Mouse (Mus musculus) kidney, adult 2 months (tissue): ENCODE measurements around the gene Ctdsp1. TPM values are rescaled to one million over a fixed set of nuclear protein-coding genes. Genes with fewer than 3 reads are reported as not detected.

Experiments
- DNase-seq: peaks from one replicate; pipeline ENCODE4 v3.0.0; 2021
- H3K27ac ChIP-seq: fragments of 200-500 bp; 2 replicates; pipeline ENCODE4 v1.5.1; 2012; ENCODE audit warnings: low read depth, low read length, control low read depth, inconsistent platforms; ENCODE audit not compliant: insufficient read depth
- H3K27me3 ChIP-seq: fragments of 200-500 bp; replicated peaks from 2 replicates; pipeline ENCODE4 v1.6.1; 2012; ENCODE audit warnings: mild to moderate bottlenecking, moderate library complexity, low read length, inconsistent platforms; ENCODE audit not compliant: control insufficient read depth, insufficient read depth
- H3K36me3 ChIP-seq: fragments of 200-500 bp; 2 replicates; pipeline ENCODE4 v1.6.1; 2012; ENCODE audit warnings: mild to moderate bottlenecking, moderate library complexity, low read length, inconsistent platforms; ENCODE audit not compliant: control insufficient read depth, insufficient read depth
- H3K4me1 ChIP-seq: fragments of 200-500 bp; 2 replicates; pipeline ENCODE4 v1.6.1; 2011; ENCODE audit warnings: low read length; ENCODE audit not compliant: control insufficient read depth, insufficient read depth
- H3K4me3 ChIP-seq: fragments of 200-500 bp; 2 replicates; pipeline ENCODE4 v1.5.1; 2011; ENCODE audit warnings: mild to moderate bottlenecking, low read depth, low read length, control low read depth; ENCODE audit not compliant: insufficient read depth
- CTCF ChIP-seq: fragments of 200-500 bp; conservative IDR thresholded peaks from 2 replicates; pipeline ENCODE4 v1.5.1; 2011; ENCODE audit warnings: low read depth, mild to moderate bottlenecking, control low read depth, low read length, moderate library complexity, mixed read lengths; ENCODE audit not compliant: insufficient read depth, insufficient read length
- POLR2A ChIP-seq: fragments of 200-500 bp; IDR thresholded peaks from one replicate; pipeline ENCODE4 v1.6.1; 2011; ENCODE audit warnings: low read depth, low read length, control low read depth
- WGBS: fragments of 180-500 bp; shearing (Covaris S2); methylation state at CpG from one replicate; pipeline ENCODE4 v1.1.7; 2018; 5-methylcytosine and 5-hydroxymethylcytosine counted together
- polyA plus RNA-seq: library from polyadenylated mRNA; depleted of rRNA; stranded (reverse); fragments of >200 nt; gene quantifications from 2 replicates; pipeline ENCODE4 v1.2.3, GENCODE M21; 2012; rRNA removed

Ctdsp1 gene
- 185 and 187 TPM in 2 replicates for polyA plus RNA-seq

- 0 out of 2 replicates have a peak, but pooled peaks have one; percentile 3 for TF ChIP-seq CTCF
- TF ChIP-seq POLR2A = no peak
- 3% methylated on average over 50 of the region's 51 CpGs for WGBS
- Histone ChIP-seq H3K36me3 (peaks cover 2% of the 10 kb centered on the region; the same call in 1 of the 2 replicates), H3K4me1 (peaks cover 9% of the 10 kb centered on the region; the same call in 1 of the 2 replicates), H3K4me3 (peak within 1 kb of the TSS; percentile 85), H3K27ac (peak within 1 kb of the TSS; percentile 98), H3K27me3 (no peaks in the 10 kb centered on the region)
- DNase-seq = peak; percentile 99
These were observed at the start of gene Ctdsp1 for GRCm38 (mm10) chr1:74390924-74391748. Gene Ctdsp1 (plus strand): TSS chr1:74391509.

GRCm38 (mm10) chr1:74341898-74342297 lies 49.4 kb upstream of the Ctdsp1 start:
- peaks cover 28% of the 10 kb centered on the region for H3K4me1 ChIP-seq
- no peaks in the 10 kb centered on the region for H3K36me3 ChIP-seq
- no peak for TF ChIP-seq CTCF
- TF ChIP-seq POLR2A = no peak
- H3K4me3 ChIP-seq = no peak overlapping the region
- WGBS = 79% methylated on average over 7 of the region's 7 CpGs
- no peaks in the 10 kb centered on the region for H3K27me3 ChIP-seq
- no peak for DNase-seq
- H3K27ac ChIP-seq = no peak overlapping the region

- WGBS = 72% methylated on average over 1 of the region's 1 CpGs
- no peaks in the 10 kb centered on the region for H3K27me3 ChIP-seq
- H3K36me3 ChIP-seq = no peaks in the 10 kb centered on the region
- peaks cover 28% of the 10 kb centered on the region for H3K4me1 ChIP-seq
- no peak overlapping the region for H3K4me3 ChIP-seq
- no peak overlapping the region for H3K27ac ChIP-seq
- no peak for TF ChIP-seq CTCF
- no peak for TF ChIP-seq POLR2A
- DNase-seq = peak; percentile 50
These were observed 49.0 kb upstream of the Ctdsp1 start for GRCm38 (mm10) chr1:74342308-74342707.

- peaks cover 28% of the 10 kb centered on the region for H3K4me1 ChIP-seq
- no peaks in the 10 kb centered on the region for H3K27me3 ChIP-seq
- no peak overlapping the region for H3K4me3 ChIP-seq
- DNase-seq = peak; percentile 81
- 28% methylated on average over 5 of the region's 5 CpGs for WGBS
- no peaks in the 10 kb centered on the region for H3K36me3 ChIP-seq
- peak overlapping the region; percentile 79 for H3K27ac ChIP-seq
- TF ChIP-seq POLR2A = no peak
- TF ChIP-seq CTCF = no peak
These were observed 48.1 kb upstream of the Ctdsp1 start for GRCm38 (mm10) chr1:74343161-74343560.

GRCm38 (mm10) chr1:74344163-74344916 lies 47.0 kb upstream of the Ctdsp1 start:
- DNase-seq = no peak
- Histone ChIP-seq H3K36me3 (no peaks in the 10 kb centered on the region), H3K4me1 (peaks cover 28% of the 10 kb centered on the region), H3K4me3 (no peak overlapping the region), H3K27ac (peak overlapping the region; percentile 79; the same call in 1 of the 2 replicates), H3K27me3 (no peaks in the 10 kb centered on the region)
- WGBS = 71% methylated on average over 11 of the region's 11 CpGs
- TF ChIP-seq CTCF (no peak), POLR2A (no peak)

- H3K36me3 ChIP-seq = no peaks in the 10 kb centered on the region
- no peaks in the 10 kb centered on the region for H3K27me3 ChIP-seq
- TF ChIP-seq CTCF = no peak
- TF ChIP-seq POLR2A = no peak
- no peak for DNase-seq
- H3K27ac ChIP-seq = no peak overlapping the region
- no peak overlapping the region for H3K4me3 ChIP-seq
- WGBS = 93% methylated on average over 13 of the region's 13 CpGs
- H3K4me1 ChIP-seq = no peaks in the 10 kb centered on the region
These were observed 40.0 kb upstream of the Ctdsp1 start for GRCm38 (mm10) chr1:74351185-74351769.
